Mouse (Mus musculus): ENCODE measurements around the gene Fndc3b. TPM values are rescaled to one million over a fixed set of nuclear protein-coding genes. Genes with fewer than 3 reads are reported as not detected.

The Fndc3b gene
- polyA plus RNA-seq, 1 experiment from 2014 or later, result 14.9 TPM

- whole genome bisulfite sequencing (ENCODE audit: insufficient replicate concordance), result 60% methylated on average over 16 of the region's 16 CpGs
These were observed 271.4 kb downstream of the Fndc3b start for GRCm38 (mm10) chr3:27439704-27440103.

GRCm38 (mm10) chr3:27435096-27435620, 275.9 kb downstream of the Fndc3b start:
- no peaks in the 10 kb centered on the region for H3K9me3 ChIP-seq (ENCODE audit: low read length)

More at GRCm38 (mm10) chr3:27439704-27440103, 271.4 kb downstream of the Fndc3b start:
- peaks cover 34% of the 10 kb centered on the region for H3K36me3 ChIP-seq (replicated peaks; ENCODE audit: insufficient read depth, low read length)
- H3K4me3 ChIP-seq (ENCODE audit: low read depth, low read length), result no peak overlapping the region
- DNase-seq, result no peak
- H3K4me1 ChIP-seq (ENCODE audit: insufficient read depth), result no peaks in the 10 kb centered on the region
- no peaks in the 10 kb centered on the region for H3K9me3 ChIP-seq (ENCODE audit: low read length)
- no peak overlapping the region for H3K9ac ChIP-seq (replicated peaks)
- no peak overlapping the region for H3K27ac ChIP-seq (ENCODE audit: low read depth)
- no peak overlapping the region for H3K4me2 ChIP-seq (ENCODE audit: low read depth, low read length)
- TF ChIP-seq EP300 (IDR thresholded peaks at IDR 0.05; ENCODE audit: low read depth) (no peak), CTCF (IDR thresholded peaks at IDR 0.05; ENCODE audit: low read depth) (no peak)
- ATAC-seq, result peak; percentile 62; the same call in 1 of the 2 replicates
- H3K27me3 ChIP-seq (ENCODE audit: insufficient read depth, low read length), result no peaks in the 10 kb centered on the region

GRCm38 (mm10) chr3:27432981-27433380, 278.1 kb downstream of the Fndc3b start:
- H3K27me3 ChIP-seq (ENCODE audit: insufficient read depth, low read length), result no peaks in the 10 kb centered on the region
- H3K27ac ChIP-seq (ENCODE audit: low read depth), result no peak overlapping the region
- no peaks in the 10 kb centered on the region for H3K4me1 ChIP-seq (ENCODE audit: insufficient read depth)
- WGBS (ENCODE audit: insufficient replicate concordance), result 79% methylated on average over 3 of the region's 3 CpGs
- no peak for TF ChIP-seq CTCF (IDR thresholded peaks at IDR 0.05; ENCODE audit: low read depth)
- no peak overlapping the region for H3K9ac ChIP-seq (replicated peaks)
- no peak overlapping the region for H3K4me3 ChIP-seq (ENCODE audit: low read depth, low read length)
- no peak overlapping the region for H3K4me2 ChIP-seq (ENCODE audit: low read depth, low read length)
- no peak for DNase-seq
- no peak for ATAC-seq
- peaks cover 32% of the 10 kb centered on the region for H3K36me3 ChIP-seq (replicated peaks; ENCODE audit: insufficient read depth, low read length)
- no peaks in the 10 kb centered on the region for H3K9me3 ChIP-seq (ENCODE audit: low read length)

More at GRCm38 (mm10) chr3:27435096-27435620, 275.9 kb downstream of the Fndc3b start:
- Histone ChIP-seq H3K4me2 (ENCODE audit: low read depth, low read length) (no peak overlapping the region), H3K27me3 (ENCODE audit: insufficient read depth, low read length) (no peaks in the 10 kb centered on the region), H3K4me3 (ENCODE audit: low read depth, low read length) (no peak overlapping the region), H3K27ac (ENCODE audit: low read depth) (no peak overlapping the region), H3K9ac (replicated peaks) (no peak overlapping the region), H3K4me1 (ENCODE audit: insufficient read depth) (no peaks in the 10 kb centered on the region), H3K36me3 (replicated peaks; ENCODE audit: insufficient read depth, low read length) (peaks cover 30% of the 10 kb centered on the region)
- 73% methylated on average over 6 of the region's 6 CpGs for WGBS (ENCODE audit: insufficient replicate concordance)
- no peak for TF ChIP-seq EP300 (IDR thresholded peaks at IDR 0.05; ENCODE audit: low read depth)
- no peak for TF ChIP-seq CTCF (IDR thresholded peaks at IDR 0.05; ENCODE audit: low read depth)
- no peak for DNase-seq
- ATAC-seq, result no peak

DNA sequence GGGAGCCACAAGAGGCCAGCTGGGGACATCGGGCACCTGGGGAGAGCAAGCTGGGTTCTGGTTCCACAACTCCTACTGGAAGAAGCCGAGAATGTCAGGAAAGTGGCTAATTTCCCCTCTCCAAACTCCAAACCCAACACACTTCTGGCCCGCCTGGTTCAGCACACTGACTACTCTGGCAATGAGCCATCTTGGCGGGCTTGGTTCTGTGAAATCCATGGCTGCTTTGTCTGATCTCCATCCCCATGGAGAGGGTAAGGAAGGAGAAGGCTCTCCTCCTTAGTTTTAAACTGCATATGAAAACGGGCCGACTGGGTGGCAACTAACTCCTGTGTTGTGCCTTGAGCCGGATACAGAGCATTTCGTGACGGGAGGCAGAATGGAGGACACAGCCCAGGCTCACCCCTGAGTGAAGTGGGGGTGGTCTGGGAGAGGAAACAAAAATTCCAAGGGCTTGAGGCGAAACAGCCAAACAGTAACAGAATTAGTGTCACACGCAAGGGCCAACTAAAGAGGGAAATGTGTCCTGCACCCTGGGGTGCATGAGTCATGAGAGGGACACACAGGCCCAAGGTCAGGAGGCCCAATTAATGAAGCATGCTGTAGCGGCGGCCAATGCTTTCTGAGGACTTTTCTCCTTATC, 280.4 kb downstream of the Fndc3b start:
- TF ChIP-seq CTCF (IDR thresholded peaks at IDR 0.05; ENCODE audit: low read depth), result no peak
- TF ChIP-seq EP300 (IDR thresholded peaks at IDR 0.05; ENCODE audit: low read depth), result no peak
- Histone ChIP-seq H3K9ac (replicated peaks) (no peak overlapping the region), H3K27me3 (ENCODE audit: insufficient read depth, low read length) (no peaks in the 10 kb centered on the region), H3K36me3 (replicated peaks; ENCODE audit: insufficient read depth, low read length) (peaks cover 30% of the 10 kb centered on the region), H3K4me2 (ENCODE audit: low read depth, low read length) (no peak overlapping the region), H3K9me3 (ENCODE audit: low read length) (no peaks in the 10 kb centered on the region), H3K27ac (ENCODE audit: low read depth) (no peak overlapping the region), H3K4me1 (ENCODE audit: insufficient read depth) (no peaks in the 10 kb centered on the region), H3K4me3 (ENCODE audit: low read depth, low read length) (no peak overlapping the region)
- no peak for ATAC-seq
- no peak for DNase-seq
- 87% methylated on average over 13 of the region's 13 CpGs for WGBS (ENCODE audit: insufficient replicate concordance)

GRCm38 (mm10) chr3:27427406-27427805, 283.7 kb downstream of the Fndc3b start:
- Histone ChIP-seq H3K4me1 (ENCODE audit: insufficient read depth) (no peaks in the 10 kb centered on the region), H3K9me3 (ENCODE audit: low read length) (no peaks in the 10 kb centered on the region), H3K36me3 (replicated peaks; ENCODE audit: insufficient read depth, low read length) (peaks cover 40% of the 10 kb centered on the region), H3K27me3 (ENCODE audit: insufficient read depth, low read length) (no peaks in the 10 kb centered on the region), H3K4me3 (ENCODE audit: low read depth, low read length) (no peak overlapping the region), H3K9ac (replicated peaks) (no peak overlapping the region), H3K27ac (ENCODE audit: low read depth) (no peak overlapping the region), H3K4me2 (ENCODE audit: low read depth, low read length) (no peak overlapping the region)
- TF ChIP-seq EP300 (IDR thresholded peaks at IDR 0.05; ENCODE audit: low read depth) (no peak), CTCF (IDR thresholded peaks at IDR 0.05; ENCODE audit: low read depth) (no peak)
- ATAC-seq, result no peak
- 85% methylated on average over 6 of the region's 6 CpGs for WGBS (ENCODE audit: insufficient replicate concordance)
- DNase-seq, result no peak

- ATAC-seq, result no peak
- H3K9me3 ChIP-seq (ENCODE audit: low read length), result no peaks in the 10 kb centered on the region
These were observed 286.9 kb downstream of the Fndc3b start for GRCm38 (mm10) chr3:27424049-27424667.

More at GRCm38 (mm10) chr3:27424049-27424667, 286.9 kb downstream of the Fndc3b start:
- H3K36me3 ChIP-seq (replicated peaks; ENCODE audit: insufficient read depth, low read length), result peaks cover 46% of the 10 kb centered on the region
- H3K4me1 ChIP-seq (ENCODE audit: insufficient read depth), result no peaks in the 10 kb centered on the region
- 80% methylated on average over 11 of the region's 11 CpGs for WGBS (ENCODE audit: insufficient replicate concordance)
- H3K27ac ChIP-seq (ENCODE audit: low read depth), result no peak overlapping the region
- no peak overlapping the region for H3K4me2 ChIP-seq (ENCODE audit: low read depth, low read length)
- TF ChIP-seq EP300 (IDR thresholded peaks at IDR 0.05; ENCODE audit: low read depth) (peak; percentile 75), CTCF (IDR thresholded peaks at IDR 0.05; ENCODE audit: low read depth) (no peak)
- H3K27me3 ChIP-seq (ENCODE audit: insufficient read depth, low read length), result no peaks in the 10 kb centered on the region
- no peak for DNase-seq
- no peak overlapping the region for H3K4me3 ChIP-seq (ENCODE audit: low read depth, low read length)
- H3K9ac ChIP-seq (replicated peaks), result no peak overlapping the region

All from liver, postnatal 0 days (tissue).